Mouse (Mus musculus): ENCODE results near the gene Fahd2a. TPM values are rescaled to one million over a fixed set of nuclear protein-coding genes. Genes with fewer than 3 reads are reported as not detected.

Fahd2a gene
- polyA plus RNA-seq (2012; rRNA removed) (14.6 and 22.2 TPM in 2 replicates), polyA plus RNA-seq (2014; fragmentation: Nextera tagmentation; extraction: Ambion mirVana) (20.8 and 24.9 TPM in 2 replicates)

DNA sequence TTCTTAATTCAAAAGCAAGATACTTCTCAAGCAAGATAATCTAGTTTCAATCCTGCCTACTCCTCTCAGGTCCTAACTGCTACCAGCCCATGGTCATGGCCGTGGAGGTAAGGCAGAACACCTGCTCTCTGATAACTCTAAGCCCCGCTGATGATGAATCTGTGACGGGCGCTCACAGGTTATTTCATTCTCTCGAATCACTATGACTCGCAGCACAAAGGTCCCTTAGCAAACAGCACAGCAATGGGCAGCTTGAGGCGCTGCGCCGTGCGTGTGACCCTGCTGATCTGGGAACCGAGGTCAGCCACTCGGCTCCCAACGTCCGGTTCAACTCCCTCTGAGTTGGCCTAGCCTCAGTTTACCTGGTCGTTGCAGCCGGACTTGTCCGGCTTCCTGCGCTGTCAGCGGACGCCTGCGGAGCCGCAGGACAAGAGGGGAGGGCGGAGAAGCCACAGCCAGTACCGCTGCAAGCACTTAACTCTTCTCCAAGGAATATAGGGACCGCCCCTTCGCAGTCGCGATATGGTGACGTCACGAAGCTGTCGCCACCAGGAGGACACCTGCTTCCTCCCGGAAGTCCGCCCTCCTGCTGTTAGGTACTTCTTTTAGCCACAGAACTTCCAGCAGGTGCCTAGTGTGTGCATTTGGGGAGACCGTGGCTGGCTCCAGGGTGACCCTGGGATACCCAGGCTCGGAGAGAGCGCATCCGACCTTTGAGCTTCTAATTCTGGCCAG, at the start of gene Fahd2a:
Fahd2a (minus strand) TSS at position 511 of the 735 bp plus-strand sequence.
- peaks cover 5% of the 10 kb centered on the region; the same call in 1 of the 2 replicates for H3K4me1 ChIP-seq (ENCODE audit: control insufficient read depth, insufficient read depth, low read length)
- H3K36me3 ChIP-seq (ENCODE audit: control insufficient read depth, insufficient read depth, low read length) = no peaks in the 10 kb centered on the region
- TF ChIP-seq POLR2A (IDR thresholded peaks at IDR 0.05; ENCODE audit: borderline replicate concordance, extremely low read depth, insufficient read depth, insufficient read length) = 0 out of 2 replicates have a peak, but pooled peaks have one; percentile 36
- H3K9me3 ChIP-seq (ENCODE audit: control insufficient read depth, low read length) = no peaks in the 10 kb centered on the region
- DNase-seq (ENCODE audit: low spot score) (peak; percentile 85), ATAC-seq (ENCODE audit: low FRiP score, low read depth) (peak; percentile 93)
- peak within 1 kb of the TSS; percentile 68 for H3K4me2 ChIP-seq (replicated peaks; ENCODE audit: low read depth, low read length, severe bottlenecking)
- peak within 1 kb of the TSS; percentile 67 for H3K9ac ChIP-seq (ENCODE audit: low read depth, low read length, severe bottlenecking)
- no peak within 1 kb of the TSS for H3K27ac ChIP-seq (replicated peaks; ENCODE audit: low read depth, low read length)
- H3K4me3 ChIP-seq (replicated peaks; ENCODE audit: low read length) = peak within 1 kb of the TSS; percentile 65
- H3K27me3 ChIP-seq (ENCODE audit: control insufficient read depth, insufficient read depth, low read length) = no peaks in the 10 kb centered on the region
- 5% methylated on average over 36 of the region's 37 CpGs for WGBS

GRCm38 (mm10) chr2:127484476-127485170, 40.3 kb upstream of the Fahd2a start:
- Histone ChIP-seq H3K4me3 (replicated peaks; ENCODE audit: low read length) (peak overlapping the region; percentile 10; the same call in 1 of the 2 replicates), H3K9ac (ENCODE audit: low read depth, low read length, severe bottlenecking) (no peak overlapping the region), H3K4me1 (ENCODE audit: control insufficient read depth, insufficient read depth, low read length) (peaks cover 6% of the 10 kb centered on the region; the same call in 1 of the 2 replicates), H3K36me3 (ENCODE audit: control insufficient read depth, insufficient read depth, low read length) (no peaks in the 10 kb centered on the region), H3K27me3 (ENCODE audit: control insufficient read depth, insufficient read depth, low read length) (peaks cover 47% of the 10 kb centered on the region), H3K27ac (replicated peaks; ENCODE audit: low read depth, low read length) (no peak overlapping the region), H3K9me3 (ENCODE audit: control insufficient read depth, low read length) (no peaks in the 10 kb centered on the region), H3K4me2 (replicated peaks; ENCODE audit: low read depth, low read length, severe bottlenecking) (peak overlapping the region; percentile 41)
- DNase-seq (ENCODE audit: low spot score) (peak; percentile 81), ATAC-seq (ENCODE audit: low FRiP score, low read depth) (0 out of 2 replicates have a peak, but pooled peaks have one; percentile 31)
- no peak for TF ChIP-seq POLR2A (IDR thresholded peaks at IDR 0.05; ENCODE audit: borderline replicate concordance, extremely low read depth, insufficient read depth, insufficient read length)
- WGBS = 10% methylated on average over 19 of the region's 19 CpGs

- ATAC-seq (ENCODE audit: low FRiP score, low read depth) = no peak
- WGBS = 1% methylated on average over 19 of the region's 21 CpGs
- DNase-seq (ENCODE audit: low spot score) = no peak
- peak overlapping the region; percentile 97 for H3K4me2 ChIP-seq (replicated peaks; ENCODE audit: low read depth, low read length, severe bottlenecking)
- TF ChIP-seq POLR2A (IDR thresholded peaks at IDR 0.05; ENCODE audit: borderline replicate concordance, extremely low read depth, insufficient read depth, insufficient read length) = no peak
- H3K4me1 ChIP-seq (ENCODE audit: control insufficient read depth, insufficient read depth, low read length) = peaks cover 6% of the 10 kb centered on the region; the same call in 1 of the 2 replicates
- H3K4me3 ChIP-seq (replicated peaks; ENCODE audit: low read length) = peak overlapping the region; percentile 56
- peak overlapping the region; percentile 60; the same call in 1 of the 2 replicates for H3K9ac ChIP-seq (ENCODE audit: low read depth, low read length, severe bottlenecking)
- H3K27ac ChIP-seq (replicated peaks; ENCODE audit: low read depth, low read length) = no peak overlapping the region
- H3K36me3 ChIP-seq (ENCODE audit: control insufficient read depth, insufficient read depth, low read length) = no peaks in the 10 kb centered on the region
- H3K9me3 ChIP-seq (ENCODE audit: control insufficient read depth, low read length) = no peaks in the 10 kb centered on the region
- peaks cover 47% of the 10 kb centered on the region for H3K27me3 ChIP-seq (ENCODE audit: control insufficient read depth, insufficient read depth, low read length)
These were observed 38.6 kb upstream of the Fahd2a start for GRCm38 (mm10) chr2:127483001-127483400.

GRCm38 (mm10) chr2:127482533-127482911, 38.2 kb upstream of the Fahd2a start:
- H3K4me2 ChIP-seq (replicated peaks; ENCODE audit: low read depth, low read length, severe bottlenecking) = peak overlapping the region; percentile 97
- 0% methylated on average over 20 of the region's 21 CpGs for WGBS
- DNase-seq (ENCODE audit: low spot score) (peak; percentile 77), ATAC-seq (ENCODE audit: low FRiP score, low read depth) (peak; percentile 85)
- peak overlapping the region; percentile 60 for H3K9ac ChIP-seq (ENCODE audit: low read depth, low read length, severe bottlenecking)
- no peak overlapping the region for H3K27ac ChIP-seq (replicated peaks; ENCODE audit: low read depth, low read length)
- peaks cover 47% of the 10 kb centered on the region for H3K27me3 ChIP-seq (ENCODE audit: control insufficient read depth, insufficient read depth, low read length)
- no peaks in the 10 kb centered on the region for H3K36me3 ChIP-seq (ENCODE audit: control insufficient read depth, insufficient read depth, low read length)
- no peak for TF ChIP-seq POLR2A (IDR thresholded peaks at IDR 0.05; ENCODE audit: borderline replicate concordance, extremely low read depth, insufficient read depth, insufficient read length)
- H3K4me3 ChIP-seq (replicated peaks; ENCODE audit: low read length) = peak overlapping the region; percentile 56
- peaks cover 6% of the 10 kb centered on the region; the same call in 1 of the 2 replicates for H3K4me1 ChIP-seq (ENCODE audit: control insufficient read depth, insufficient read depth, low read length)
- no peaks in the 10 kb centered on the region for H3K9me3 ChIP-seq (ENCODE audit: control insufficient read depth, low read length)
